Mouse (Mus musculus): ENCODE measurements around the gene Myadml2.

The Myadml2 gene

DNA sequence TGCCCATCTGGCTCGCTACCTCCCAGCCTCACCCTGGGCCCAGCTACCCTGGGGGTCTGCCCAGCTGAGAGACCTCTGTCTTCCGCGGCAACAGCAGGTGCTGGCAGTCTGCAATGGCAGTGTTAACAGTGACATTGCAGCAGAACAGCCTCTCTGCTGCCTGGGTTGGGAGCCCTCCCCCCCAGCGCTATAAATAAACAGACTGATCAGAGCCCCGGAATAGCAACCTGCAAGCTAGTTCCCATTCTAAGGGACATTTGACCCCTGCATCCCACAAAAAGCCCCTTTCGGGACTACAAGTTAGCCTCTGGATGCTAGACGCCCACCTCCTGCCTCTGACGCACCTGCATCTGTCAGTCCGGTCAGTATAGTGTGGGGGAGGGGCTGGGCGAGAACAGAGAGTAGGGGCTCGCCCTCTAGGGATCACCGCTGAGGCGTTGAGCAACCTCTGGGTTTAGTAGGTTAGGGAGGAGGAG, at the start of gene Myadml2:
Gene Myadml2 (minus strand): TSS at position 158 of the 476 bp plus-strand sequence.
- peak within 1 kb of the TSS; percentile 73 for H3K4me3 ChIP-seq (replicated peaks; ENCODE audit: low read length)
- no peaks in the 10 kb centered on the region for H3K9me3 ChIP-seq (ENCODE audit: low read length)
- H3K36me3 ChIP-seq (ENCODE audit: insufficient read depth, low read length) = 0 out of 2 replicates have a peak, but pooled peaks cover 3% of the 10 kb centered on the region
- peaks cover 51% of the 10 kb centered on the region for H3K4me1 ChIP-seq (replicated peaks; ENCODE audit: low read depth, low read length)
- peaks cover 25% of the 10 kb centered on the region for H3K27me3 ChIP-seq (ENCODE audit: insufficient read depth, low read length)
- TF ChIP-seq CTCF (conservative IDR thresholded peaks at IDR 0.05; ENCODE audit: low read length) (no peak), POU5F1 (IDR thresholded peaks at IDR 0.05; ENCODE audit: borderline replicate concordance, low read length) (no peak), NANOG (IDR thresholded peaks at IDR 0.05; ENCODE audit: borderline replicate concordance, low read length) (no peak)

- no peaks in the 10 kb centered on the region for H3K27me3 ChIP-seq (ENCODE audit: insufficient read depth, low read length)
- no peak overlapping the region for H3K4me3 ChIP-seq (replicated peaks; ENCODE audit: low read length)
- peaks cover 98% of the 10 kb centered on the region for H3K36me3 ChIP-seq (ENCODE audit: insufficient read depth, low read length)
- H3K4me1 ChIP-seq (replicated peaks; ENCODE audit: low read depth, low read length) = peaks cover 83% of the 10 kb centered on the region
- TF ChIP-seq NANOG (IDR thresholded peaks at IDR 0.05; ENCODE audit: borderline replicate concordance, low read length) = no peak
- no peak for TF ChIP-seq POU5F1 (IDR thresholded peaks at IDR 0.05; ENCODE audit: borderline replicate concordance, low read length)
- no peak for TF ChIP-seq CTCF (conservative IDR thresholded peaks at IDR 0.05; ENCODE audit: low read length)
- no peaks in the 10 kb centered on the region for H3K9me3 ChIP-seq (ENCODE audit: low read length)
Measured at GRCm38 (mm10) chr11:120697741-120698140, 49.8 kb upstream of the Myadml2 start.

GRCm38 (mm10) chr11:120696568-120696967, 48.6 kb upstream of the Myadml2 start:
- TF ChIP-seq NANOG (IDR thresholded peaks at IDR 0.05; ENCODE audit: borderline replicate concordance, low read length) (no peak), CTCF (conservative IDR thresholded peaks at IDR 0.05; ENCODE audit: low read length) (peak; percentile 89)
- Histone ChIP-seq H3K4me3 (replicated peaks; ENCODE audit: low read length) (no peak overlapping the region), H3K9me3 (ENCODE audit: low read length) (no peaks in the 10 kb centered on the region), H3K27me3 (ENCODE audit: insufficient read depth, low read length) (no peaks in the 10 kb centered on the region), H3K4me1 (replicated peaks; ENCODE audit: low read depth, low read length) (peaks cover 87% of the 10 kb centered on the region), H3K36me3 (ENCODE audit: insufficient read depth, low read length) (peaks cover 98% of the 10 kb centered on the region)

DNA sequence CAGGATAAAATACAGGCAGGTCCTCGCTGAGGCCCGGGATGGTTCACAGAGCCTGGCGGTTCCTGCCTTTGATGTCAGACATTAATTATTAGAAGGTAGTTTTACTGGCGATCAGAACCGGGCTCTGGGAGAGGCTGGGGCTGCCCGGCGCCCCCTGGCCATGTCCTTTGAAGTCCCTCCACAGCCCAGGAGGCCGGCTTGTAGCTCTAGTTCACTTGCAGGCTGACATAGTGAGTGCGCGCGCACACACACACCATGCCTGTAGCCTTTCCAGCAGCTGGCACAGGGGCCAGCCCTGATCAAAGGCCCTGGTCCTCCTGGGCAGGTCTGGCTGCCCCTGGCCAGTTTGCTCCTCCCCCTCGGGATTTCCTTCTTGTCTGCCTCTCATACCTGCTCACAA, 47.7 kb upstream of the Myadml2 start:
- no peak for TF ChIP-seq NANOG (IDR thresholded peaks at IDR 0.05; ENCODE audit: borderline replicate concordance, low read length)
- no peak for TF ChIP-seq POU5F1 (IDR thresholded peaks at IDR 0.05; ENCODE audit: borderline replicate concordance, low read length)
- TF ChIP-seq CTCF (conservative IDR thresholded peaks at IDR 0.05; ENCODE audit: low read length) = no peak
- H3K36me3 ChIP-seq (ENCODE audit: insufficient read depth, low read length) = peaks cover 98% of the 10 kb centered on the region
- peaks cover 80% of the 10 kb centered on the region for H3K4me1 ChIP-seq (replicated peaks; ENCODE audit: low read depth, low read length)
- no peaks in the 10 kb centered on the region for H3K9me3 ChIP-seq (ENCODE audit: low read length)
- no peaks in the 10 kb centered on the region for H3K27me3 ChIP-seq (ENCODE audit: insufficient read depth, low read length)
- 0 out of 2 replicates have a peak overlapping the region, but pooled peaks have one; percentile 26 for H3K4me3 ChIP-seq (replicated peaks; ENCODE audit: low read length)

DNA sequence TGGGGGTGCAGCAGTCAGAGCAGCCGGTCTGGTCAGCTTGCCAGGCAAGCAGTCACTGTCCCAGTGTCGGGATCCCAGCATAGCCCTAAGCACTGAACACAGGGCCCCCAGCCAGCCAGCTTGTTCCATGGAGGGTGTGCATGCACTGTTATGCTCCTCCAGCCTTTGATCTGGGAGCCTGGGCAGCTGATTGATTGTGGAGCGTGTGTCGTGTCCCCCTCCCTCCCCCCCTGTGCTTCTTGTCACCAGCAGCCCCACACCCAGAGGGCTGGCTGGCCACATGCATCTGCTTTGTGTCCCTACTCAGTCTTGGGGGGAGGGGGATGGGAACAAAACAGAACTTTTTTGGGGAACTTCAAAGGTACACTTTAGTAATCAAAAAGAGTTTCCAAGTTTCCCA, 47.2 kb upstream of the Myadml2 start:
- H3K27me3 ChIP-seq (ENCODE audit: insufficient read depth, low read length) = no peaks in the 10 kb centered on the region
- no peak for TF ChIP-seq CTCF (conservative IDR thresholded peaks at IDR 0.05; ENCODE audit: low read length)
- TF ChIP-seq NANOG (IDR thresholded peaks at IDR 0.05; ENCODE audit: borderline replicate concordance, low read length) = no peak
- TF ChIP-seq POU5F1 (IDR thresholded peaks at IDR 0.05; ENCODE audit: borderline replicate concordance, low read length) = no peak
- peaks cover 77% of the 10 kb centered on the region for H3K4me1 ChIP-seq (replicated peaks; ENCODE audit: low read depth, low read length)
- H3K36me3 ChIP-seq (ENCODE audit: insufficient read depth, low read length) = peaks cover 98% of the 10 kb centered on the region
- H3K9me3 ChIP-seq (ENCODE audit: low read length) = no peaks in the 10 kb centered on the region
- H3K4me3 ChIP-seq (replicated peaks; ENCODE audit: low read length) = no peak overlapping the region

DNA sequence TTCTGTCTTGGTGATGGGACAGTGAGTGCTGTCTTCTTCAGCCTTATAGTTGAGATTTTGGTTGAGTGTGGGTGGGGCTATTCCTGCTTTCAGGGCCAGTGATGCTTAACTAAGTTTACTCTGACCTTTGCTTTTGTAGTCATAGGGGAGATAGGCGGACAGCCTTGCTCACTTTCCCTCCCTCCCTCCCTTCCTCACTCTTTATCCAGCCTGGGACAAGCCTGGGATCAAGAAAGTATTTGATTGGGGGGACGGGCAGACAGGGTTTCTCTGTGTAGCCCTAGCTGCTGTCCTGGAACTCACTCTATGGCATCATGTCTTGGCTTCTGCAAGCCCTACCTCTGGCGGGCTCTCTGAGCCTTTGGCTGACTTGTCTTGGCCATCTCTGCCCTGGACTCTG, 45.5 kb upstream of the Myadml2 start:
- Histone ChIP-seq H3K9me3 (ENCODE audit: low read length) (no peaks in the 10 kb centered on the region), H3K36me3 (ENCODE audit: insufficient read depth, low read length) (peaks cover 97% of the 10 kb centered on the region), H3K27me3 (ENCODE audit: insufficient read depth, low read length) (no peaks in the 10 kb centered on the region), H3K4me3 (replicated peaks; ENCODE audit: low read length) (no peak overlapping the region), H3K4me1 (replicated peaks; ENCODE audit: low read depth, low read length) (peaks cover 76% of the 10 kb centered on the region)
- TF ChIP-seq POU5F1 (IDR thresholded peaks at IDR 0.05; ENCODE audit: borderline replicate concordance, low read length) (no peak), NANOG (IDR thresholded peaks at IDR 0.05; ENCODE audit: borderline replicate concordance, low read length) (no peak), CTCF (conservative IDR thresholded peaks at IDR 0.05; ENCODE audit: low read length) (no peak)

DNA sequence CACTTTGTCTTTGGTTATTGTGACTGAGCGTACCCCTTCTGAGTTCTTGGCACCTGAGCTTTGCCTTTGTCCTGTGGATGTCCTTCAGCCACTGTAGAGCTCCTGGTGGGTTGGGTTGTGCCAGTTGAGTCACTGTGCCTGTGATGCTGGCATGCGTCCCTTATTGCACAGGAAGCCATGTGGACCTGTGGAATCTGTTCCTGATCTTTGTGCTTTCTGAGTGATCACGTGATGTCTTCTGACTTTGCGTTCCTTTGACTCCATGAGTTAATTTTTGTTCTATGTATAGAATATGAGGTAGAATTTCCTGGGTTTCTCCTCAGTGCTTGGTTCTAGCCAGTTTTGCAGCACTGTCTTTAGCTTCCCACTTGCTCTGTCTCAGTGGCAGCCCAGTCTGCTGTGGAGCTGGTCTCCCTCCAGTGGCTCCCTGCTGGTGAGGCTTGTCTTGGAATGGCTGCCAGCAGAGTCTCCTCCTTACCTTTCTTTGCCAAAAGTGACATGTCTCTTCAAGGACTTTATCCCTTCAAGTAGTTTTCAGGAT, 44.6 kb upstream of the Myadml2 start:
- peaks cover 97% of the 10 kb centered on the region for H3K36me3 ChIP-seq (ENCODE audit: insufficient read depth, low read length)
- H3K4me1 ChIP-seq (replicated peaks; ENCODE audit: low read depth, low read length) = peaks cover 71% of the 10 kb centered on the region
- no peaks in the 10 kb centered on the region for H3K9me3 ChIP-seq (ENCODE audit: low read length)
- H3K4me3 ChIP-seq (replicated peaks; ENCODE audit: low read length) = no peak overlapping the region
- TF ChIP-seq NANOG (IDR thresholded peaks at IDR 0.05; ENCODE audit: borderline replicate concordance, low read length) (no peak), POU5F1 (IDR thresholded peaks at IDR 0.05; ENCODE audit: borderline replicate concordance, low read length) (no peak), CTCF (conservative IDR thresholded peaks at IDR 0.05; ENCODE audit: low read length) (no peak)
- H3K27me3 ChIP-seq (ENCODE audit: insufficient read depth, low read length) = no peaks in the 10 kb centered on the region

GRCm38 (mm10) chr11:120689365-120689764, 41.4 kb upstream of the Myadml2 start:
- no peak for TF ChIP-seq NANOG (IDR thresholded peaks at IDR 0.05; ENCODE audit: borderline replicate concordance, low read length)
- TF ChIP-seq POU5F1 (IDR thresholded peaks at IDR 0.05; ENCODE audit: borderline replicate concordance, low read length) = no peak
- no peak for TF ChIP-seq CTCF (conservative IDR thresholded peaks at IDR 0.05; ENCODE audit: low read length)
- Histone ChIP-seq H3K4me3 (replicated peaks; ENCODE audit: low read length) (no peak overlapping the region), H3K36me3 (ENCODE audit: insufficient read depth, low read length) (peaks cover 97% of the 10 kb centered on the region), H3K9me3 (ENCODE audit: low read length) (no peaks in the 10 kb centered on the region), H3K4me1 (replicated peaks; ENCODE audit: low read depth, low read length) (peaks cover 66% of the 10 kb centered on the region), H3K27me3 (ENCODE audit: insufficient read depth, low read length) (no peaks in the 10 kb centered on the region)
